Mouse (Mus musculus): ENCODE results near the gene Tysnd1. TPM values are rescaled to one million over a fixed set of nuclear protein-coding genes. Genes with fewer than 3 reads are reported as not detected.

The Tysnd1 gene
- total and polyA plus RNA-seq, 3 experiments: 72.7 to 119 TPM; not detected in 1

GRCm38 (mm10) chr10:61715996-61716864, 20.9 kb downstream of the Tysnd1 start:
- Histone ChIP-seq H3K36me3 (ENCODE audit: control insufficient read depth in 1 of 2, insufficient read depth in 2 of 2, low read length in 2 of 2) (no peaks in the 10 kb centered on the region), H3K27ac (ENCODE audit: control insufficient read depth, low read depth, low read length) (no peak overlapping the region), H3K4me1 (ENCODE audit: control insufficient read depth in 1 of 2, insufficient read depth in 2 of 2, low read length in 2 of 2) (peaks cover 1 to 11% of the 10 kb centered on the region in 2 experiments), H3K79me2 (ENCODE audit: control insufficient read depth, insufficient read depth, low read length, poor library complexity) (no peaks in the 10 kb centered on the region; the same call in 1 of the 2 replicates), H3K4me3 (ENCODE audit: control insufficient read depth in 1 of 2, insufficient read depth in 1 of 2, low read depth in 2 of 2, low read length in 2 of 2) (peak overlapping the region; percentile 70 to 100), H3K27me3 (ENCODE audit: control insufficient read depth in 1 of 2, insufficient read depth in 2 of 2, low read length in 2 of 2) (no peaks in the 10 kb centered on the region), H3K9me3 (replicated peaks; ENCODE audit: insufficient read depth, low read length) (no peaks in the 10 kb centered on the region), H3K9ac (ENCODE audit: control insufficient read depth, low read depth, low read length, poor library complexity, severe bottlenecking) (peak overlapping the region; percentile 61)
- DNase-seq (ENCODE audit: low read depth, low spot score): no peak
- no peak for TF ChIP-seq ZNF384 (IDR thresholded peaks at IDR 0.05; ENCODE audit: low read depth, low read length)
- no peak for TF ChIP-seq POLR2AphosphoS2 (IDR thresholded peaks at IDR 0.05; ENCODE audit: low read length)
- no peak for TF ChIP-seq RAD21 (IDR thresholded peaks at IDR 0.05; ENCODE audit: low read depth, low read length)
- TF ChIP-seq MAZ (IDR thresholded peaks at IDR 0.05; ENCODE audit: low read depth, low read length): no peak
- TF ChIP-seq RCOR1 (IDR thresholded peaks at IDR 0.05; ENCODE audit: low read depth, low read length): no peak
- no peak for TF ChIP-seq ZC3H11A (IDR thresholded peaks at IDR 0.05; ENCODE audit: low read depth, low read length)
- TF ChIP-seq ELF1 (IDR thresholded peaks at IDR 0.05; ENCODE audit: low read depth, low read length): no peak
- no peak for TF ChIP-seq USF2 (IDR thresholded peaks at IDR 0.05; ENCODE audit: borderline replicate concordance in 1 of 2, insufficient read depth in 1 of 2, low read depth in 1 of 2, low read length in 2 of 2)
- TF ChIP-seq GATA1 (IDR thresholded peaks at IDR 0.05; ENCODE audit: low read depth, low read length): no peak
- TF ChIP-seq CHD1 (IDR thresholded peaks at IDR 0.05; ENCODE audit: low read depth, low read length): no peak
- TF ChIP-seq ETS1 (IDR thresholded peaks at IDR 0.05; ENCODE audit: low read depth, low read length): no peak
- no peak for TF ChIP-seq E2F4 (IDR thresholded peaks at IDR 0.05; ENCODE audit: borderline replicate concordance, low read depth, low read length)
- no peak for TF ChIP-seq GABPA (IDR thresholded peaks at IDR 0.05; ENCODE audit: low read depth, low read length)
- TF ChIP-seq UBTF (IDR thresholded peaks at IDR 0.05; ENCODE audit: borderline replicate concordance, insufficient read depth, low read depth, low read length): no peak
- no peak for TF ChIP-seq ZKSCAN1 (IDR thresholded peaks at IDR 0.05; ENCODE audit: low read depth, low read length)
- no peak for TF ChIP-seq TBP (IDR thresholded peaks at IDR 0.05; ENCODE audit: low read depth, low read length)
- no peak for TF ChIP-seq HCFC1 (IDR thresholded peaks at IDR 0.05; ENCODE audit: low read depth, low read length)
